Mouse (Mus musculus): ENCODE results near the gene Timm8a1. TPM values are rescaled to one million over a fixed set of nuclear protein-coding genes. Genes with fewer than 3 reads are reported as not detected.

The Timm8a1 gene
- polyA plus RNA-seq (2014; fragmentation: Nextera tagmentation; extraction: Ambion mirVana) = 79.4 and 81.4 TPM in 2 replicates

- no peaks in the 10 kb centered on the region for H3K27me3 ChIP-seq (ENCODE audit: control insufficient read depth, insufficient read depth, low read length)
- peak within 1 kb of the TSS; percentile 53 for H3K9ac ChIP-seq (ENCODE audit: low read length)
- no peaks in the 10 kb centered on the region for H3K36me3 ChIP-seq (ENCODE audit: control insufficient read depth, insufficient read depth, low read length)
- H3K4me3 ChIP-seq (ENCODE audit: low read depth, low read length) = peak within 1 kb of the TSS; percentile 47
- H3K27ac ChIP-seq (replicated peaks; ENCODE audit: low read depth, low read length) = 0 out of 2 replicates have a peak within 1 kb of the TSS, but pooled peaks have one; percentile 49
- H3K4me1 ChIP-seq (ENCODE audit: control insufficient read depth, insufficient read depth, low read length) = no peaks in the 10 kb centered on the region
- peak within 1 kb of the TSS; percentile 60 for H3K4me2 ChIP-seq (ENCODE audit: low read depth, severe bottlenecking)
- WGBS = 18% methylated on average over 18 of the region's 61 CpGs
- ATAC-seq (ENCODE audit: insufficient number of reproducible peaks, low FRiP score, low TSS enrichment, low read depth) (peak; percentile 90), DNase-seq (ENCODE audit: low spot score) (peak; percentile 71)
- no peaks in the 10 kb centered on the region for H3K9me3 ChIP-seq (ENCODE audit: control insufficient read depth, low read length)
Measured at GRCm38 (mm10) chrX:134541145-134541954, at the start of gene Timm8a1. Gene Timm8a1, minus strand, starts transcription at chrX:134541865.

- Histone ChIP-seq H3K36me3 (ENCODE audit: control insufficient read depth, insufficient read depth, low read length) (no peaks in the 10 kb centered on the region; the same call in 1 of the 2 replicates), H3K4me3 (ENCODE audit: low read depth, low read length) (no peak overlapping the region), H3K9me3 (ENCODE audit: control insufficient read depth, low read length) (no peaks in the 10 kb centered on the region), H3K27me3 (ENCODE audit: control insufficient read depth, insufficient read depth, low read length) (no peaks in the 10 kb centered on the region), H3K4me2 (ENCODE audit: low read depth, severe bottlenecking) (no peak overlapping the region), H3K4me1 (ENCODE audit: control insufficient read depth, insufficient read depth, low read length) (no peaks in the 10 kb centered on the region), H3K9ac (ENCODE audit: low read length) (no peak overlapping the region), H3K27ac (replicated peaks; ENCODE audit: low read depth, low read length) (no peak overlapping the region)
- no peak for DNase-seq (ENCODE audit: low spot score)
- 64% methylated on average over 5 of the region's 5 CpGs for WGBS
- no peak for ATAC-seq (ENCODE audit: insufficient number of reproducible peaks, low FRiP score, low TSS enrichment, low read depth)
Measured at GRCm38 (mm10) chrX:134589836-134590235, 48.2 kb upstream of the Timm8a1 start.

- no peaks in the 10 kb centered on the region for H3K9me3 ChIP-seq (ENCODE audit: control insufficient read depth, low read length)
- ATAC-seq (ENCODE audit: insufficient number of reproducible peaks, low FRiP score, low TSS enrichment, low read depth) = no peak
- WGBS = 83% methylated on average over 3 of the region's 3 CpGs
Measured at GRCm38 (mm10) chrX:134588997-134589396, 47.3 kb upstream of the Timm8a1 start.

GRCm38 (mm10) chrX:134588261-134588660 lies 46.6 kb upstream of the Timm8a1 start:
- no peaks in the 10 kb centered on the region for H3K4me1 ChIP-seq (ENCODE audit: control insufficient read depth, insufficient read depth, low read length)
- ATAC-seq (ENCODE audit: insufficient number of reproducible peaks, low FRiP score, low TSS enrichment, low read depth) (no peak), DNase-seq (ENCODE audit: low spot score) (no peak)
- no peak overlapping the region for H3K4me3 ChIP-seq (ENCODE audit: low read depth, low read length)
- no peaks in the 10 kb centered on the region for H3K27me3 ChIP-seq (ENCODE audit: control insufficient read depth, insufficient read depth, low read length)
- H3K9ac ChIP-seq (ENCODE audit: low read length) = no peak overlapping the region
- no peaks in the 10 kb centered on the region for H3K9me3 ChIP-seq (ENCODE audit: control insufficient read depth, low read length)
- H3K4me2 ChIP-seq (ENCODE audit: low read depth, severe bottlenecking) = no peak overlapping the region
- 88% methylated on average over 4 of the region's 4 CpGs for WGBS
- no peaks in the 10 kb centered on the region; the same call in 1 of the 2 replicates for H3K36me3 ChIP-seq (ENCODE audit: control insufficient read depth, insufficient read depth, low read length)
- no peak overlapping the region for H3K27ac ChIP-seq (replicated peaks; ENCODE audit: low read depth, low read length)

More at GRCm38 (mm10) chrX:134588997-134589396, 47.3 kb upstream of the Timm8a1 start:
- Histone ChIP-seq H3K4me1 (ENCODE audit: control insufficient read depth, insufficient read depth, low read length) (no peaks in the 10 kb centered on the region), H3K4me3 (ENCODE audit: low read depth, low read length) (no peak overlapping the region), H3K27ac (replicated peaks; ENCODE audit: low read depth, low read length) (no peak overlapping the region), H3K27me3 (ENCODE audit: control insufficient read depth, insufficient read depth, low read length) (no peaks in the 10 kb centered on the region), H3K36me3 (ENCODE audit: control insufficient read depth, insufficient read depth, low read length) (no peaks in the 10 kb centered on the region; the same call in 1 of the 2 replicates), H3K9ac (ENCODE audit: low read length) (no peak overlapping the region), H3K4me2 (ENCODE audit: low read depth, severe bottlenecking) (no peak overlapping the region)
- DNase-seq (ENCODE audit: low spot score) = no peak

GRCm38 (mm10) chrX:134586447-134586846 lies 44.8 kb upstream of the Timm8a1 start:
- ATAC-seq (ENCODE audit: insufficient number of reproducible peaks, low FRiP score, low TSS enrichment, low read depth) (no peak), DNase-seq (ENCODE audit: low spot score) (no peak)
- 34% methylated on average over 8 of the region's 8 CpGs for WGBS
- Histone ChIP-seq H3K4me2 (ENCODE audit: low read depth, severe bottlenecking) (peak overlapping the region; percentile 51), H3K27ac (replicated peaks; ENCODE audit: low read depth, low read length) (no peak overlapping the region), H3K9ac (ENCODE audit: low read length) (peak overlapping the region; percentile 75), H3K4me1 (ENCODE audit: control insufficient read depth, insufficient read depth, low read length) (no peaks in the 10 kb centered on the region), H3K4me3 (ENCODE audit: low read depth, low read length) (peak overlapping the region; percentile 49), H3K27me3 (ENCODE audit: control insufficient read depth, insufficient read depth, low read length) (no peaks in the 10 kb centered on the region), H3K36me3 (ENCODE audit: control insufficient read depth, insufficient read depth, low read length) (no peaks in the 10 kb centered on the region; the same call in 1 of the 2 replicates), H3K9me3 (ENCODE audit: control insufficient read depth, low read length) (no peaks in the 10 kb centered on the region)

GRCm38 (mm10) chrX:134585103-134586002 lies 43.7 kb upstream of the Timm8a1 start, which contains the start of gene Rpl36a:
Gene Rpl36a, plus strand, starts transcription at chrX:134585654.
- H3K9ac ChIP-seq (ENCODE audit: low read length) = peak within 1 kb of the TSS; percentile 75
- H3K4me2 ChIP-seq (ENCODE audit: low read depth, severe bottlenecking) = peak within 1 kb of the TSS; percentile 51
- H3K4me3 ChIP-seq (ENCODE audit: low read depth, low read length) = peak within 1 kb of the TSS; percentile 49
- H3K27me3 ChIP-seq (ENCODE audit: control insufficient read depth, insufficient read depth, low read length) = no peaks in the 10 kb centered on the region
- peak within 1 kb of the TSS; percentile 84 for H3K27ac ChIP-seq (replicated peaks; ENCODE audit: low read depth, low read length)
- DNase-seq (ENCODE audit: low spot score) (peak; percentile 89), ATAC-seq (ENCODE audit: insufficient number of reproducible peaks, low FRiP score, low TSS enrichment, low read depth) (peak; percentile 92)
- H3K9me3 ChIP-seq (ENCODE audit: control insufficient read depth, low read length) = no peaks in the 10 kb centered on the region
- 20% methylated on average over 45 of the region's 45 CpGs for WGBS
- no peaks in the 10 kb centered on the region; the same call in 1 of the 2 replicates for H3K36me3 ChIP-seq (ENCODE audit: control insufficient read depth, insufficient read depth, low read length)
- no peaks in the 10 kb centered on the region for H3K4me1 ChIP-seq (ENCODE audit: control insufficient read depth, insufficient read depth, low read length)

GRCm38 (mm10) chrX:134582888-134583669 lies 41.4 kb upstream of the Timm8a1 start, which contains the start of gene Btk:
Gene Btk, minus strand, starts transcription at chrX:134583570.
- Histone ChIP-seq H3K4me1 (ENCODE audit: control insufficient read depth, insufficient read depth, low read length) (no peaks in the 10 kb centered on the region), H3K36me3 (ENCODE audit: control insufficient read depth, insufficient read depth, low read length) (no peaks in the 10 kb centered on the region; the same call in 1 of the 2 replicates), H3K27ac (replicated peaks; ENCODE audit: low read depth, low read length) (no peak within 1 kb of the TSS), H3K9me3 (ENCODE audit: control insufficient read depth, low read length) (no peaks in the 10 kb centered on the region), H3K27me3 (ENCODE audit: control insufficient read depth, insufficient read depth, low read length) (no peaks in the 10 kb centered on the region), H3K9ac (ENCODE audit: low read length) (no peak within 1 kb of the TSS), H3K4me3 (ENCODE audit: low read depth, low read length) (no peak within 1 kb of the TSS), H3K4me2 (ENCODE audit: low read depth, severe bottlenecking) (no peak within 1 kb of the TSS)
- DNase-seq (ENCODE audit: low spot score) (no peak), ATAC-seq (ENCODE audit: insufficient number of reproducible peaks, low FRiP score, low TSS enrichment, low read depth) (no peak)
- WGBS = 84% methylated on average over 11 of the region's 11 CpGs
